Mouse (Mus musculus) bone marrow, adult 2 months (tissue): ENCODE results near the gene Tnik.

Experiments
- CTCF ChIP-seq: fragments of 200-500 bp; IDR thresholded peaks from 2 replicates; pipeline ENCODE4 v1.5.1; 2011; ENCODE audit warnings: low read length, control low read depth; ENCODE audit not compliant: control insufficient read depth, insufficient read depth
- POLR2A ChIP-seq: fragments of 200-500 bp; IDR thresholded peaks from 2 replicates; pipeline ENCODE4 v1.6.1; 2011; ENCODE audit warnings: low read depth, mild to moderate bottlenecking, control low read depth, low read length, borderline replicate concordance; ENCODE audit not compliant: control insufficient read depth

- TF ChIP-seq CTCF (peak; percentile 40), POLR2A (no peak)
Measured at GRCm38 (mm10) chr3:28562612-28563332, 299.8 kb downstream of the Tnik start.
